Mouse (Mus musculus) central nervous system, embryonic 18 days (tissue): ENCODE measurements around the gene Abcc6. TPM values are rescaled to one million over a fixed set of nuclear protein-coding genes. Genes with fewer than 3 reads are reported as not detected.

Source experiments
- polyA plus RNA-seq: library from polyadenylated mRNA; depleted of rRNA; stranded (reverse); fragments of >200 nt; gene quantifications from 2 replicates; pipeline ENCODE4 v1.2.3, GENCODE M21; 2012; rRNA removed

The Abcc6 gene
- polyA plus RNA-seq = 1.2 and 1.3 TPM in 2 replicates

GRCm38 (mm10) chr7:46030145-46030488 is at the start of gene Abcc6:
Gene Abcc6 (minus strand): TSS chr7:46030302.

GRCm38 (mm10) chr7:46033109-46033869 is 3.2 kb upstream of the Abcc6 start, which contains the start of gene Nomo1:
Gene Nomo1 (plus strand): TSS chr7:46033698.

GRCm38 (mm10) chr7:45923762-45924428 is 106.2 kb downstream of the Abcc6 start, which contains the start of gene Ccdc114:
Gene Ccdc114 (plus strand): TSS chr7:45924072.

GRCm38 (mm10) chr7:45921242-45921621 is 108.9 kb downstream of the Abcc6 start, which contains the start of gene Emp3:
Gene Emp3 (minus strand): TSS chr7:45921404.

Other genes with a start within 250 kb of the Abcc6 start
- 215 and 251 TPM in 2 replicates for gene Lmtk3, start 246.6 kb downstream of the Abcc6 start, polyA plus RNA-seq
- gene Sult2b1, start 245.6 kb downstream of the Abcc6 start, polyA plus RNA-seq = 6.0 and 6.2 TPM in 2 replicates
- 223 and 229 TPM in 2 replicates for gene Cyth2, start 215.7 kb downstream of the Abcc6 start, polyA plus RNA-seq
- 2.0 and 2.3 TPM in 2 replicates for gene Kcnj14, start 205.5 kb downstream of the Abcc6 start, polyA plus RNA-seq
- 21.7 and 23.2 TPM in 2 replicates for gene Grwd1, start 199.4 kb downstream of the Abcc6 start, polyA plus RNA-seq
- gene Kdelr1, start 157.5 kb downstream of the Abcc6 start, polyA plus RNA-seq = 182 and 199 TPM in 2 replicates
- gene Grin2d, start 151.9 kb downstream of the Abcc6 start, polyA plus RNA-seq = 23.7 and 25.3 TPM in 2 replicates
- 0.15 and 0.18 TPM in 2 replicates for gene Syngr4, start 133.6 kb downstream of the Abcc6 start, polyA plus RNA-seq
- gene Tmem143, start 133.4 kb downstream of the Abcc6 start, polyA plus RNA-seq = 21.2 and 24.5 TPM in 2 replicates
- 21.5 and 25.1 TPM in 2 replicates for gene Emp3, start 108.9 kb downstream of the Abcc6 start, polyA plus RNA-seq
- gene Ccdc114, start 106.2 kb downstream of the Abcc6 start, polyA plus RNA-seq = 6.0 and 7.1 TPM in 2 replicates
- gene Nomo1, start 3.4 kb upstream of the Abcc6 start, polyA plus RNA-seq = 41.8 and 44.8 TPM in 2 replicates
- 12.6 and 18.7 TPM in 2 replicates for gene Kcnj11, start 70.5 kb upstream of the Abcc6 start, polyA plus RNA-seq
- 13.8 and 15.7 TPM in 2 replicates for gene Abcc8, start 149.7 kb upstream of the Abcc6 start, polyA plus RNA-seq
- gene Ush1c, start 208.2 kb upstream of the Abcc6 start, polyA plus RNA-seq = 0.91 and 1.3 TPM in 2 replicates
- gene Otog, start 210.7 kb upstream of the Abcc6 start, polyA plus RNA-seq = 0.09 and 0.21 TPM in 2 replicates